Mouse (Mus musculus) heart, adult 10 weeks (tissue): ENCODE measurements around the gene Cklf. TPM values are rescaled to one million over a fixed set of nuclear protein-coding genes. Genes with fewer than 3 reads are reported as not detected.

Experiments
- polyA plus RNA-seq: library from polyadenylated mRNA; stranded (reverse); fragments of 350-450 nt; fragmentation: Illumina TruSeq; extraction: RNeasy Lipid Tissue Mini Kit (QIAGEN cat#74804); gene quantifications from one replicate; pipeline ENCODE4 v1.2.3, GENCODE M21; 2014; ENCODE audit warnings: low read depth, low replicate concordance

The Cklf gene
- 4.0 TPM for polyA plus RNA-seq

GRCm38 (mm10) chr8:104250439-104251367, at the start of gene Cklf:
Gene Cklf (plus strand): TSS chr8:104250861.

GRCm38 (mm10) chr8:104248276-104248675, 2.4 kb upstream of the Cklf start, which contains the start of gene Tk2:
Gene Tk2 (minus strand): TSS chr8:104248558.

GRCm38 (mm10) chr8:104293081-104293480, 42.4 kb downstream of the Cklf start, which contains the start of gene Cmtm2a:
Gene Cmtm2a (minus strand): TSS chr8:104293181.

GRCm38 (mm10) chr8:104309441-104310155, 58.9 kb downstream of the Cklf start, which contains the start of the genes Gm45711 and Cmtm1:
Gene Gm45711 (minus strand): TSS chr8:104310081.
Gene Cmtm1 (minus strand): TSS chr8:104310145.

Other genes with a start within 250 kb of the Cklf start
- gene Cdh5, start 149.2 kb upstream of the Cklf start, polyA plus RNA-seq = 100 TPM
- gene Bean1, start 80.4 kb upstream of the Cklf start, polyA plus RNA-seq = 1.4 TPM
- gene Tk2, start 2.3 kb upstream of the Cklf start, polyA plus RNA-seq = 12.0 TPM
- gene Cmtm2a, start 42.3 kb downstream of the Cklf start, polyA plus RNA-seq = not detected
- gene Gm45711, start 59.2 kb downstream of the Cklf start, polyA plus RNA-seq = not detected
- gene Cmtm1, start 59.3 kb downstream of the Cklf start, polyA plus RNA-seq = not detected
- not detected for gene Gm11020, start 70.7 kb downstream of the Cklf start, polyA plus RNA-seq
- not detected for gene Cmtm2b, start 71.4 kb downstream of the Cklf start, polyA plus RNA-seq
- 21.9 TPM for gene Cmtm3, start 88.5 kb downstream of the Cklf start, polyA plus RNA-seq
- gene Cmtm4, start 144.9 kb downstream of the Cklf start, polyA plus RNA-seq = 11.0 TPM
- gene Dync1li2, start 192.2 kb downstream of the Cklf start, polyA plus RNA-seq = 46.8 TPM